Mouse (Mus musculus) gastrocnemius, adult 2 months (tissue): ENCODE results near the gene Phactr4. TPM values are rescaled to one million over a fixed set of nuclear protein-coding genes. Genes with fewer than 3 reads are reported as not detected.
"Not testable (repeated sequence)": the region's sequence is repeated elsewhere in the genome, so short reads cannot be mapped to it uniquely, and the experiment has no call there.

ENCODE experiments used
- DNase-seq: peaks from one replicate; pipeline ENCODE4 v3.0.0; 2022
- H3K27ac ChIP-seq: fragments of 200-600 bp; 2 replicates; pipeline ENCODE4 v1.8.1; 2022; ENCODE audit warnings: mild to moderate bottlenecking
- H3K4me3 ChIP-seq: fragments of 200-600 bp; 2 replicates; pipeline ENCODE4 v1.8.1; 2022; ENCODE audit warnings: mild to moderate bottlenecking, moderate library complexity
- CTCF ChIP-seq: fragments of 200-600 bp; IDR thresholded peaks from 2 replicates; pipeline ENCODE4 v1.8.1; 2022; ENCODE audit warnings: antibody characterized with exemption, mild to moderate bottlenecking, moderate library complexity
- intact Hi-C: fragments of 180-260 bp; cut with DNase I; formaldehyde crosslinking; loops from one replicate; pipeline ENCODE4 v1.15.1; 2025
- total RNA-seq, 2 experiments: library from RNA; stranded (reverse); gene quantifications; 2 replicates each; pipeline ENCODE4 v1.2.3; 2021

Phactr4 gene
- total RNA-seq, 2 experiments from 2014 or later = 14.6 to 15.6 TPM

DNA sequence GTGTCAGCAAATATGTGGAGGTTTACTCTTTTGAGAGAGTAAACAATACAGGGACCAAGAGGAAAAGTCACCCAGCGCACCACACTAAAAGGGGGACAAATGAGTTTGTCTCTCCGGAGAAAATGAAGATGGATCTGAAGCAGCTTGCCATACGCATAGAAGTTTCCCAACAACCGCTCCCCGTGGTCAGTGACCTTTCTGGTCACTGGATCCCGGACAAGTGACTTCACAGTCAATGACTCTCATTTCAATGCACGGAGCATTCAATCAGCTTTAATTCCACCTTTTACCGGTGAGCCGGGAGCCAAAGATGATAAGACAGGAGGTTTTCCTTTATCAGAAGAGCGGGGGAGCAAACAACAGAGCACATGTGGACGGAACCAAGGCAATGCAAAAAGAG lies 15.6 kb upstream of the Phactr4 start:
- no peak for TF ChIP-seq CTCF
- Histone ChIP-seq H3K4me3 (no peak overlapping the region), H3K27ac (no peak overlapping the region)
- no peak for DNase-seq
- intact Hi-C loops = no loop called here

DNA sequence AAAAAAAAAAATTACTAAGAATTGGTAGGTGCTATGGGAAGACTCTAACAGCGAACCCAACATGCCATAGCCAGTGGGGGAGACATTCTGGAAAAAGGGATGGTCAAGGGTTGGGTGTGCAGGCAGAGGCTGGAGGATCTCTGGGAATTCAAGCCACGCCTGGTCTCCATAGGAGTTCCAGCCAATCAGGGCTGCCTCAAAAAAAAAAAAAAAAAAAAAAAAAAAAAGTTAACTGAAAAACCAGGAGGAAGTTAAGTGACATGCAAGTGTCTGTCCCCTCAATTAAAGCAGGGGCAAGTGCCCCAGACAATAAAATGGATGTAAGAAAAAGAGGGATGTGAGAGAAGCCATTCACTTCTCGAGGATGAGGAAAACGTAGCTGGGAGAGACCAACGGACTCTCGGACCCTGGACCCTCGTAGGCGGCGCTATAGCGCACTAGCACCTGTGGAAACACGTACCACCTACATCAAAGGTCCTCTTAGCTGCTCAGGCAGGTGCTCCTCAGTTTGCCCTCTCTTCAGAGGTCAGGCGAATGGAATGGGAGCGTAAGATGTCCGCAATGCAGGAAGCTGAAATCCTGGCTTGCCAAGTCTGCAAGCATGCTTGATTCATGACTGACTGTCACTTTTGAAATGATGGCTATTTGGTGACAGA lies 10.6 kb upstream of the Phactr4 start:
- intact Hi-C loops = no loop called here

DNA sequence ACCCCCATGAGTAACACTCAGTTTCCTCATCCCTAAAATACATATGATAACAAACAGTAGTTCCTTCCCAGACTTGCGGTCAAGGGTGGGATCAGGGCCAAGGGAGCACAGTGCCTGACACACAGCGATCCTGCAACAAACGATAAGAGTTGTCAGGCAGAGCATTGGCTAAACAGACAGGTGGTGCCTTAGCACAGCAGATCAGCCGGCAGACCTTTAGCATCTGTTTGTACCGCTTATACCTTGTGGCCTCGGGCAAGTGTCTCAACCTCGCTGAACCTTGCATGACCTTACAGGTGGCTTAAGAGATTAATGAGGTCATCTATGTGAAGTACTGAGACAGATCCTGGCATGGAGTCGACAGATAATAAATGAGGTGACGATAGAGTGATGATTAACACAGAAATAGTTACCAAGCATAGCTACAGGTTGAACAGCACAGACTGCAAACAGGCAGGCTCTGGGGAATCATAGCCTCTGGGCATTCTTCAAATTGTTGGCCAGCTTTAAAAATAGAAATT lies 5.8 kb upstream of the Phactr4 start:
- no peak for TF ChIP-seq CTCF

More for the DNA sequence above, 10.6 kb upstream of the Phactr4 start:
- TF ChIP-seq CTCF = no peak
- Histone ChIP-seq H3K27ac (no peak overlapping the region), H3K4me3 (no peak overlapping the region)
- no peak for DNase-seq

GRCm38 (mm10) chr4:132427493-132427892 lies 5.2 kb upstream of the Phactr4 start:
- intact Hi-C loops = no loop called here
- no peak overlapping the region for H3K27ac ChIP-seq
- no peak overlapping the region for H3K4me3 ChIP-seq
- no peak for DNase-seq
- TF ChIP-seq CTCF = no peak

More for the DNA sequence above, 5.8 kb upstream of the Phactr4 start:
- intact Hi-C loops = no loop called here
- no peak overlapping the region for H3K4me3 ChIP-seq
- no peak for DNase-seq
- H3K27ac ChIP-seq = no peak overlapping the region

DNA sequence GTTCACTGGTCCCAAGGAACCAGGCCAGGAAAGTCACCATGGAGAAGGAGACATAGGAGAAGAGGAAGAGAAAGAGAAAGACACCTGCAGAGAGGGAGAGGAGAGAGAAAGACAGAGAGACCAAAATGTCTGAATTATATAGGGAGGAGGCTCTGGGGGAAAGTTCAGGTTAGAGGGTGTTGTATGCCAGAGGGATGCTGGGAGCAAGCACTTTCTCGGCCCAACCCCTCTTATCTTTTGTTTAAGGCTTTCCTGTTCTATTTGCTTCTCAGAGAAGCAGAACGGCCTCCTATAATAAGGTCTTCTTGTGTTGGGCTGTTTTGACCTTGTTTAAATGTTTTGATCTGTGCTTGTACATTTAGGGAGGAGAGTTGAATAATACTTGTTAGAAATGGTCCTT lies 3.7 kb upstream of the Phactr4 start:
- no peak for DNase-seq
- no peak overlapping the region for H3K4me3 ChIP-seq
- no peak overlapping the region for H3K27ac ChIP-seq
- TF ChIP-seq CTCF = no peak
- intact Hi-C loops = no loop called here

DNA sequence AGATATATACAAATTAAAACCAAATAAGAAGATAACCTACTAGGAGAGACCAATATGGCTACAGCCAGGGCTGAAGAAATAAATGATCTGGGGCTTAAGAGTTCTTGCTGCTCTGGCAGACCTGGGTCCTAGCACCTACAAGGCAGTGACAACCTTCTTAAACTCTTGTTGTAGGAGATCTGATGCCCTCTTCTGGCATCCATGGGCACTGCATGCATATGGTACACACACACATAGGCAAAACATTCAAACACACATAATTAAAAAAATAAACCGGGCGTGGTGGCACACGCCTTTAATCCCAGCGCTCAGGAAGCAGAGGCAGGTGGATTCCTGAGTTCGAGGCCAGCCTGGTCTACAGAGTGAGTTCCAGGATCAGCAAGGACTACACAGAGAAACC lies 2.5 kb upstream of the Phactr4 start:
- no peak overlapping the region for H3K27ac ChIP-seq
- H3K4me3 ChIP-seq = no peak overlapping the region
- TF ChIP-seq CTCF = peak; percentile 18; the same call in 1 of the 2 replicates
- no peak for DNase-seq
- intact Hi-C loops = loop anchor here (5.0 kb wide), 1 partner anchor 152 kb away; the partner anchor contains the start of gene Taf12

DNA sequence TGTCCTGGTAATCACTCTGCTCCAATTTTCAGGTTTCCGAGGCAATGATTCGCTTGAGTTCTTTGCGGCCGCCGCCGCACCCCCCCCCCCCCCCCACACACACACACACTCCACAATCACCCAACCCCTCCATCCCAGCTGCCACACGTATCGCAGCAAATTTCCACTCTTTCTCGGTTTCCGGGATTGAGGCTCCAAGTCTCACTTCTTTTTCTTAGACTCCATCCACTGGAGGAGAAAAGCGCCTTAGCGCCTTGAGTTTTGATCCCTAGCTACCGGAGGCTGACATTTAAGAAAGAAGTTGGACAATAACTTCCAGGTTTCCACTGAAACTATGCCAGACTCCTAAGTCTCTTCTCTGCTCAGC lies 750 bp downstream of the Phactr4 start:
- no peak for DNase-seq
- TF ChIP-seq CTCF = no peak
- H3K4me3 ChIP-seq = peak overlapping the region; percentile 85
- H3K27ac ChIP-seq = peak overlapping the region; percentile 99
- intact Hi-C loops = loop anchor here (5.0 kb wide), 1 partner anchor 149 kb away; the partner anchor contains the start of gene Taf12

GRCm38 (mm10) chr4:132420471-132420870 lies 1.8 kb downstream of the Phactr4 start:
- no peak overlapping the region for H3K4me3 ChIP-seq
- no peak for DNase-seq
- H3K27ac ChIP-seq = no peak overlapping the region
- intact Hi-C loops = loop anchor here (5.0 kb wide), 1 partner anchor 148 kb away; the partner anchor contains the start of gene Taf12
- no peak for TF ChIP-seq CTCF

- no peak for TF ChIP-seq CTCF
- DNase-seq = no peak
- Histone ChIP-seq H3K27ac (no peak overlapping the region), H3K4me3 (no peak overlapping the region)
- intact Hi-C loops = no loop called here
Observed at GRCm38 (mm10) chr4:132415966-132416365, 6.3 kb downstream of the Phactr4 start.

DNA sequence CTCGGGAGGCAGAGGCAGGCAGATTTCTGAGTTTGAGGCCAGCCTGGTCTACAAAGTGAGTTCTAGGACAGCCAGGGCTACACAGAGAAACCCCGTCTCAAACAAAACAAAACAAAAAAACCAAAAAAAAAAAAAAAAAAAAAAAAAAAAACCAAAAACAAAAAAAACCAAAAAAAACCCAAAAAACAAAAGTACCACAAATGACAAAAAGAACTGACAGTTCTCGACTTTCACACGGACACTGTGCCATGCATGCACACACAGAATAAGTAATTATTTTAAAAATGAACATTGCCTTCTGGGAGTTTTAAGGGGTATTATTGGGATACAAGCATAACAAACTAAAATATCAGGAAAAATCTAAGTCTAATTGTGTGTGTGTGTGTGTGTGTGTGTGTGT lies 9.0 kb downstream of the Phactr4 start:
- intact Hi-C loops = loop anchor here (5.0 kb wide), 1 partner anchor 121 kb away; no protein-coding TSS in a partner anchor
- not testable (repeated sequence) for H3K4me3 ChIP-seq, H3K27ac ChIP-seq, DNase-seq

DNA sequence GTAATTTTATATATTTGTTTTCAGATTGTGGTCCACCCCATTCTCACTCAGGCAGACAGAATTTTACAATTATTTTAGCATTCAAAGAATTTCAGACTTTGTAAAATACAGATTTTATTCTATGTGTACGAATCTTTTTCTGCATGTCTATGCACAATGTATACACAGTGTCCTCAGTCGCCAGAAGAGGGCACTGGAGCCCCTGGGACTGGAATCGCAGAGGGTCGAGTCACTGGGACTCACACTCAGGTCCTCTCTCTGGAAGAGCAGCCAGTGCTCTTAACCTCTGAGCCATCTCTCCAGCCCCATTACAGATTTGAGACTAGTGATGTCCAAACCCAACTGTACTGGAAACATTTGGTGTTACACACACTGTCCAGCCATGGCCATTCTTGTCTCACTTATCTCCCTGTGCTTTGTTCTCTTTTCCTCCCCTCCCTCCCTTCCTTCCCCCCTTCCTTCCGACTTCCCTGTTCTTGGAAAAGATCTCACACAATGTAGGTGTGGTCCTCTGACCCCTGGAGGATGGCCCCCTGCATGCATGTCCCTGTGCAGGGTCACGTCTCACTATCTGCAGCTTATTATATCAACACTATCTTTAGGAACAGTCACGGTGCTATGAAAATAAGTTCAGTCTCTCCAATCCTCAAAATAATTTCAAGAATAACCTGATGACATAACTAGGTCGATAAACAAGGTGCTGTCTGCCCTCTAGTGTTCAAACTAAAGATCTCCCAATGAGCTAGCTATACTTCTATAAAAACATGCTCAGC lies 10.8 kb downstream of the Phactr4 start:
- peak; percentile 73 for TF ChIP-seq CTCF
- Histone ChIP-seq H3K27ac (peak overlapping the region; percentile 78), H3K4me3 (peak overlapping the region; percentile 52)
- intact Hi-C loops = loop anchor here (5.0 kb wide), 1 partner anchor 119 kb away; no protein-coding TSS in a partner anchor
- peak; percentile 39 for DNase-seq

DNA sequence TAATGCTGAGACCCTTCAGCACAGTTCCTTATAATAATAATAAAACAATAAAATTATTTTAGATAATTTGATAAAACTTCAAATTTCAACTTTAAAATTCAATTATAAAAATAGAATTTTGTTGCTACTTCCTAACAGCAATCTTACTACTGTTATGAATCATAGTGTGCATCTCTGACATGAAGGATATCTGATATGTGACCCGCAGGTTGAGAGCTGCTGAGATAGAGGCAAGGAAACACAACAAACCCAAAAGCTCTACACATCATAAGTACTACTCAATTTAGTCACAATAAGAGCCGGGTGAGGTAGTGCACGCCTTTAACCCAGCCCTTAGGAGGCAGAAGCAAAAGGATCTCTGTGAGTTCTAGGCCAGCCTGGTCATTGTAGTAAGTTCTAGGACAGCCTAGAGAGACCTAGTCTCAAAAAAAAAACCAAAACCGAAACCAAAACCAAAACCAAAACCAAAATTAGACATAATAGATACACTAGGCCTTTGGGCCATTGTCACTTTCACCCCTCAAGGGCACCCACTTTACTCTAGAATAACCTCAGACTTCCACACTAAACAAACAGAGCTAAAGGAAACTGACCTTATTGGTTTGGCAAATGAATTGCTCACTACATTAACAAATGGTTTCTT lies 12.6 kb downstream of the Phactr4 start:
- Histone ChIP-seq H3K4me3 (no peak overlapping the region), H3K27ac (peak overlapping the region; percentile 6; the same call in 1 of the 2 replicates)
- no peak for DNase-seq
- intact Hi-C loops = loop anchor here (5.0 kb wide), 3 partner anchors 42 to 117 kb away; partner anchors contain the start of gene Rcc1
- TF ChIP-seq CTCF = no peak
